Mouse (Mus musculus): Measurements from ENCODE around the gene Recql5.

GRCm38 (mm10) chr11:115884361-115884760 is 48.9 kb downstream of the Recql5 start:
- no peak for TF ChIP-seq CTCF (IDR thresholded peaks at IDR 0.05; ENCODE audit: low read depth)
- no peak for TF ChIP-seq EP300 (IDR thresholded peaks at IDR 0.05; ENCODE audit: low read depth)

Measured in liver, postnatal 0 days (tissue).